Mouse (Mus musculus): ENCODE results near the gene Fblim1. TPM values are rescaled to one million over a fixed set of nuclear protein-coding genes. Genes with fewer than 3 reads are reported as not detected.

Fblim1 gene
- polyA plus RNA-seq, 1 experiment: 8.4 TPM

- H3K36me3 ChIP-seq (ENCODE audit: control insufficient read depth, insufficient read depth, low read length): no peaks in the 10 kb centered on the region
- peak overlapping the region; percentile 97 for H3K4me3 ChIP-seq (ENCODE audit: extremely low read depth, insufficient read depth, insufficient read length)
- TF ChIP-seq POLR2A (IDR thresholded peaks at IDR 0.05; ENCODE audit: low read depth, low read length) (no peak), CTCF (IDR thresholded peaks at IDR 0.05; ENCODE audit: extremely low read depth, insufficient read depth, insufficient read length, insufficient replicate concordance) (no peak)
- WGBS: under 1% methylated on average over 14 of the region's 14 CpGs
- DNase-seq (ENCODE audit: low read depth in 1 of 2, low spot score in 2 of 2): no peak
- peaks cover 8% of the 10 kb centered on the region for H3K4me1 ChIP-seq (ENCODE audit: control insufficient read depth, insufficient read depth, insufficient read length)
- H3K27me3 ChIP-seq (ENCODE audit: control insufficient read depth, insufficient read depth, low read length): 0 out of 2 replicates have a peak, but pooled peaks cover 3% of the 10 kb centered on the region
- H3K27ac ChIP-seq (ENCODE audit: insufficient read depth, low read length): no peak overlapping the region
Measured at GRCm38 (mm10) chr4:141537226-141537610, 68.7 kb downstream of the Fblim1 start.

GRCm38 (mm10) chr4:141536291-141537225 lies 69.3 kb downstream of the Fblim1 start:
- peaks cover 8% of the 10 kb centered on the region for H3K4me1 ChIP-seq (ENCODE audit: control insufficient read depth, insufficient read depth, insufficient read length)
- H3K4me3 ChIP-seq (ENCODE audit: extremely low read depth, insufficient read depth, insufficient read length): peak overlapping the region; percentile 60
- peak in 1 of 2 experiments; percentile 35 for DNase-seq (ENCODE audit: low read depth in 1 of 2, low spot score in 2 of 2)
- 0 out of 2 replicates have a peak, but pooled peaks cover 3% of the 10 kb centered on the region for H3K27me3 ChIP-seq (ENCODE audit: control insufficient read depth, insufficient read depth, low read length)
- TF ChIP-seq POLR2A (IDR thresholded peaks at IDR 0.05; ENCODE audit: low read depth, low read length): no peak
- TF ChIP-seq CTCF (IDR thresholded peaks at IDR 0.05; ENCODE audit: extremely low read depth, insufficient read depth, insufficient read length, insufficient replicate concordance): no peak
- 1% methylated on average over 61 of the region's 61 CpGs for WGBS
- H3K27ac ChIP-seq (ENCODE audit: insufficient read depth, low read length): no peak overlapping the region
- H3K36me3 ChIP-seq (ENCODE audit: control insufficient read depth, insufficient read depth, low read length): no peaks in the 10 kb centered on the region

- Histone ChIP-seq H3K27ac (ENCODE audit: insufficient read depth, low read length) (no peak overlapping the region), H3K36me3 (ENCODE audit: control insufficient read depth, insufficient read depth, low read length) (no peaks in the 10 kb centered on the region), H3K4me1 (ENCODE audit: control insufficient read depth, insufficient read depth, insufficient read length) (peaks cover 8% of the 10 kb centered on the region), H3K4me3 (ENCODE audit: extremely low read depth, insufficient read depth, insufficient read length) (no peak overlapping the region; the same call in 1 of the 2 replicates), H3K27me3 (ENCODE audit: control insufficient read depth, insufficient read depth, low read length) (0 out of 2 replicates have a peak, but pooled peaks cover 3% of the 10 kb centered on the region)
- peak in 1 of 2 experiments; percentile 55 for DNase-seq (ENCODE audit: low read depth in 1 of 2, low spot score in 2 of 2)
- WGBS: 35% methylated on average over 10 of the region's 11 CpGs
- peak; percentile 44; the same call in 1 of the 2 replicates for TF ChIP-seq CTCF (IDR thresholded peaks at IDR 0.05; ENCODE audit: extremely low read depth, insufficient read depth, insufficient read length, insufficient replicate concordance)
- TF ChIP-seq POLR2A (IDR thresholded peaks at IDR 0.05; ENCODE audit: low read depth, low read length): no peak
Measured at GRCm38 (mm10) chr4:141534947-141535680, 70.8 kb downstream of the Fblim1 start.

- DNase-seq (ENCODE audit: low read depth in 1 of 2, low spot score in 2 of 2): no peak
- Histone ChIP-seq H3K27me3 (ENCODE audit: control insufficient read depth, insufficient read depth, low read length) (no peaks in the 10 kb centered on the region), H3K27ac (ENCODE audit: insufficient read depth, low read length) (no peak overlapping the region), H3K4me1 (ENCODE audit: control insufficient read depth, insufficient read depth, insufficient read length) (peaks cover 3% of the 10 kb centered on the region), H3K4me3 (ENCODE audit: extremely low read depth, insufficient read depth, insufficient read length) (no peak overlapping the region), H3K36me3 (ENCODE audit: control insufficient read depth, insufficient read depth, low read length) (no peaks in the 10 kb centered on the region)
- TF ChIP-seq CTCF (IDR thresholded peaks at IDR 0.05; ENCODE audit: extremely low read depth, insufficient read depth, insufficient read length, insufficient replicate concordance) (no peak), POLR2A (IDR thresholded peaks at IDR 0.05; ENCODE audit: low read depth, low read length) (no peak)
- WGBS: 74% methylated on average over 15 of the region's 15 CpGs
Measured at GRCm38 (mm10) chr4:141530979-141531378, 74.9 kb downstream of the Fblim1 start.

GRCm38 (mm10) chr4:141528938-141529337 lies 77.0 kb downstream of the Fblim1 start:
- no peaks in the 10 kb centered on the region for H3K36me3 ChIP-seq (ENCODE audit: control insufficient read depth, insufficient read depth, low read length)
- H3K27ac ChIP-seq (ENCODE audit: insufficient read depth, low read length): no peak overlapping the region
- TF ChIP-seq CTCF (IDR thresholded peaks at IDR 0.05; ENCODE audit: extremely low read depth, insufficient read depth, insufficient read length, insufficient replicate concordance): no peak
- no peak for TF ChIP-seq POLR2A (IDR thresholded peaks at IDR 0.05; ENCODE audit: low read depth, low read length)
- H3K27me3 ChIP-seq (ENCODE audit: control insufficient read depth, insufficient read depth, low read length): no peaks in the 10 kb centered on the region
- no peaks in the 10 kb centered on the region; the same call in 1 of the 2 replicates for H3K4me1 ChIP-seq (ENCODE audit: control insufficient read depth, insufficient read depth, insufficient read length)
- 93% methylated on average over 11 of the region's 11 CpGs for WGBS
- H3K4me3 ChIP-seq (ENCODE audit: extremely low read depth, insufficient read depth, insufficient read length): no peak overlapping the region
- DNase-seq (ENCODE audit: low read depth in 1 of 2, low spot score in 2 of 2): no peak

- WGBS: 90% methylated on average over 7 of the region's 7 CpGs
- Histone ChIP-seq H3K4me1 (ENCODE audit: control insufficient read depth, insufficient read depth, insufficient read length) (no peaks in the 10 kb centered on the region; the same call in 1 of the 2 replicates), H3K4me3 (ENCODE audit: extremely low read depth, insufficient read depth, insufficient read length) (no peak overlapping the region), H3K27ac (ENCODE audit: insufficient read depth, low read length) (no peak overlapping the region), H3K27me3 (ENCODE audit: control insufficient read depth, insufficient read depth, low read length) (no peaks in the 10 kb centered on the region), H3K36me3 (ENCODE audit: control insufficient read depth, insufficient read depth, low read length) (no peaks in the 10 kb centered on the region; the same call in 1 of the 2 replicates)
- TF ChIP-seq POLR2A (IDR thresholded peaks at IDR 0.05; ENCODE audit: low read depth, low read length): no peak
- TF ChIP-seq CTCF (IDR thresholded peaks at IDR 0.05; ENCODE audit: extremely low read depth, insufficient read depth, insufficient read length, insufficient replicate concordance): no peak
- no peak for DNase-seq (ENCODE audit: low read depth in 1 of 2, low spot score in 2 of 2)
Measured at GRCm38 (mm10) chr4:141526936-141527650, 78.8 kb downstream of the Fblim1 start.

Other genes with a start within 250 kb of the Fblim1 start
- gene Fam131c, start 237.9 kb downstream of the Fblim1 start, polyA plus RNA-seq (2012; rRNA removed): 0.22 and 0.34 TPM in 2 replicates
- 0.32 TPM in 1 of 2 replicates, not detected in the other for gene Clcnka, start 207.4 kb downstream of the Fblim1 start, polyA plus RNA-seq (2012; rRNA removed)
- 0.07 TPM in 1 of 2 replicates, not detected in the other for gene Clcnkb, start 190.1 kb downstream of the Fblim1 start, polyA plus RNA-seq (2012; rRNA removed)
- 2.4 and 2.5 TPM in 2 replicates for gene Hspb7, start 185.3 kb downstream of the Fblim1 start, polyA plus RNA-seq (2012; rRNA removed)
- not detected in 2 replicates for gene Srarp, start 170.0 kb downstream of the Fblim1 start, polyA plus RNA-seq (2012; rRNA removed)
- gene Zbtb17, start 161.4 kb downstream of the Fblim1 start, polyA plus RNA-seq (2012; rRNA removed): 35.0 and 45.2 TPM in 2 replicates
- gene Spen, start 67.5 kb downstream of the Fblim1 start, polyA plus RNA-seq (2012; rRNA removed): 28.2 and 34.1 TPM in 2 replicates
- gene Tmem82, start 12.5 kb upstream of the Fblim1 start, polyA plus RNA-seq (2012; rRNA removed): 0.56 and 0.86 TPM in 2 replicates
- 0.34 and 0.43 TPM in 2 replicates for gene Slc25a34, start 17.7 kb upstream of the Fblim1 start, polyA plus RNA-seq (2012; rRNA removed)
- gene Plekhm2, start 58.8 kb upstream of the Fblim1 start, polyA plus RNA-seq (2012; rRNA removed): 48.1 and 51.6 TPM in 2 replicates
- 4.4 and 9.2 TPM in 2 replicates for gene Rsc1a1, start 79.5 kb upstream of the Fblim1 start, polyA plus RNA-seq (2012; rRNA removed)
- 8.7 and 15.9 TPM in 2 replicates for gene Ddi2, start 117.3 kb upstream of the Fblim1 start, polyA plus RNA-seq (2012; rRNA removed)
- gene Agmat, start 140.6 kb upstream of the Fblim1 start, polyA plus RNA-seq (2012; rRNA removed): 0.15 and 0.18 TPM in 2 replicates
- gene Dnajc16, start 184.8 kb upstream of the Fblim1 start, polyA plus RNA-seq (2012; rRNA removed): 6.6 and 8.0 TPM in 2 replicates
- 18.4 and 25.1 TPM in 2 replicates for gene Casp9, start 187.5 kb upstream of the Fblim1 start, polyA plus RNA-seq (2012; rRNA removed)
- gene Cela2a, start 220.1 kb upstream of the Fblim1 start, polyA plus RNA-seq (2012; rRNA removed): 18,445 and 18,883 TPM in 2 replicates
- gene Ctrc, start 240.3 kb upstream of the Fblim1 start, polyA plus RNA-seq (2012; rRNA removed): 84.6 and 1,887 TPM in 2 replicates

All from spleen, adult 2 months (tissue).